Mouse (Mus musculus) limb, embryonic 14.5 days (tissue): ENCODE measurements around the gene Nck1. TPM values are rescaled to one million over a fixed set of nuclear protein-coding genes. Genes with fewer than 3 reads are reported as not detected.

Source experiments
- ATAC-seq: fragments of 200-750 bp; cut with Nextera tagmentation; 2 replicates; pipeline ENCODE4 v1.8.0; 2017; ENCODE audit warnings: low read depth, moderate number of reproducible peaks, moderate TSS enrichment; ENCODE audit not compliant: low FRiP score
- DNase-seq: peaks from one replicate; pipeline ENCODE4 v3.0.0-alpha.2; 2015; ENCODE audit warnings: low spot score
- H3K27ac ChIP-seq: fragments of 300-500 bp; sonication (generic); replicated peaks from 2 replicates; pipeline ENCODE4 v1.5.1; 2014; ENCODE audit warnings: low read depth, mild to moderate bottlenecking, low read length, moderate library complexity, mixed read lengths
- H3K27me3 ChIP-seq: fragments of 300-500 bp; sonication (generic); 2 replicates; pipeline ENCODE4 v1.6.1; 2014; ENCODE audit warnings: low read length, mixed read lengths; ENCODE audit not compliant: control insufficient read depth, insufficient read depth
- H3K36me3 ChIP-seq: fragments of 300-500 bp; sonication (generic); 2 replicates; pipeline ENCODE4 v1.6.1; 2014; ENCODE audit warnings: mild to moderate bottlenecking, low read length, moderate library complexity, mixed read lengths; ENCODE audit not compliant: control insufficient read depth, insufficient read depth
- H3K4me1 ChIP-seq: fragments of 300-500 bp; sonication (generic); 2 replicates; pipeline ENCODE4 v1.6.1; 2014; ENCODE audit warnings: antibody characterized with exemption, low read length, mixed read lengths; ENCODE audit not compliant: control insufficient read depth, insufficient read depth
- H3K4me2 ChIP-seq: fragments of 300-500 bp; sonication (generic); replicated peaks from 2 replicates; pipeline ENCODE4 v1.6.1; 2014; ENCODE audit warnings: low read depth, mild to moderate bottlenecking, low read length, moderate library complexity; ENCODE audit not compliant: severe bottlenecking
- H3K4me3 ChIP-seq: fragments of 300-500 bp; sonication (generic); replicated peaks from 2 replicates; pipeline ENCODE4 v1.5.1; 2014; ENCODE audit warnings: low read length
- H3K9ac ChIP-seq: fragments of 300-500 bp; sonication (generic); 2 replicates; pipeline ENCODE4 v1.6.1; 2014; ENCODE audit warnings: mild to moderate bottlenecking, low read depth, low read length, moderate library complexity; ENCODE audit not compliant: severe bottlenecking
- H3K9me3 ChIP-seq: fragments of 300-500 bp; sonication (generic); 2 replicates; pipeline ENCODE4 v1.6.1; 2016; ENCODE audit warnings: low read length; ENCODE audit not compliant: control insufficient read depth
- POLR2A ChIP-seq: fragments of 200-500 bp; IDR thresholded peaks from 2 replicates; pipeline ENCODE4 v1.8.0; 2012; ENCODE audit warnings: inconsistent platforms, mild to moderate bottlenecking, moderate library complexity, borderline replicate concordance; ENCODE audit not compliant: insufficient read depth, insufficient read length; ENCODE audit errors: extremely low read depth
- whole genome bisulfite sequencing: fragments of 180-500 bp; shearing (Covaris S2); extraction: QIAGEN DNeasy Blood & Tissue Kit; methylation state at CpG from one replicate; pipeline ENCODE4 v1.1.7; 2014; 5-methylcytosine and 5-hydroxymethylcytosine counted together
- polyA plus RNA-seq, 2 experiments: library from polyadenylated mRNA; depleted of rRNA in 1 of 2; stranded (reverse) in 1 of 2; unstranded in 1 of 2; fragments of >200 nt; fragmentation: Nextera tagmentation in 1 of 2; extraction: Ambion mirVana in 1 of 2; gene quantifications; 2 replicates each; pipeline versions ENCODE4 v1.2.1 to v1.2.3; 2012 to 2014

The Nck1 gene
- polyA plus RNA-seq, 2 experiments, result 49.3 to 67.3 TPM

GRCm38 (mm10) chr9:100534686-100535085 is 11.2 kb downstream of the Nck1 start:
- DNase-seq (no peak), ATAC-seq (no peak)
- Histone ChIP-seq H3K9me3 (no peaks in the 10 kb centered on the region), H3K9ac (no peak overlapping the region), H3K27ac (no peak overlapping the region), H3K36me3 (no peaks in the 10 kb centered on the region), H3K4me2 (no peak overlapping the region), H3K4me1 (no peaks in the 10 kb centered on the region; the same call in 1 of the 2 replicates), H3K27me3 (no peaks in the 10 kb centered on the region), H3K4me3 (no peak overlapping the region)
- no peak for TF ChIP-seq POLR2A
- WGBS, result 86% methylated on average over 3 of the region's 3 CpGs

GRCm38 (mm10) chr9:100532847-100533505 is 13.0 kb downstream of the Nck1 start:
- Histone ChIP-seq H3K4me1 (no peaks in the 10 kb centered on the region; the same call in 1 of the 2 replicates), H3K36me3 (no peaks in the 10 kb centered on the region), H3K9me3 (no peaks in the 10 kb centered on the region), H3K27me3 (no peaks in the 10 kb centered on the region), H3K9ac (no peak overlapping the region), H3K4me3 (no peak overlapping the region), H3K27ac (no peak overlapping the region), H3K4me2 (no peak overlapping the region)
- ATAC-seq (no peak), DNase-seq (no peak)
- 79% methylated on average over 3 of the region's 3 CpGs for WGBS
- TF ChIP-seq POLR2A, result no peak

- Histone ChIP-seq H3K27ac (no peak overlapping the region), H3K9ac (no peak overlapping the region), H3K36me3 (no peaks in the 10 kb centered on the region), H3K4me1 (no peaks in the 10 kb centered on the region; the same call in 1 of the 2 replicates), H3K4me2 (no peak overlapping the region), H3K27me3 (no peaks in the 10 kb centered on the region), H3K9me3 (no peaks in the 10 kb centered on the region), H3K4me3 (no peak overlapping the region)
- ATAC-seq (no peak), DNase-seq (no peak)
- 76% methylated on average over 1 of the region's 1 CpGs for WGBS
- no peak for TF ChIP-seq POLR2A
These were observed 14.6 kb downstream of the Nck1 start for GRCm38 (mm10) chr9:100531296-100531695.

- no peak overlapping the region for H3K9ac ChIP-seq
- TF ChIP-seq POLR2A, result no peak
- H3K36me3 ChIP-seq, result no peaks in the 10 kb centered on the region
- DNase-seq, result no peak
- no peaks in the 10 kb centered on the region for H3K27me3 ChIP-seq
- WGBS, result 84% methylated on average over 2 of the region's 2 CpGs
- H3K27ac ChIP-seq, result no peak overlapping the region
- no peaks in the 10 kb centered on the region for H3K9me3 ChIP-seq
- H3K4me3 ChIP-seq, result no peak overlapping the region
- ATAC-seq, result no peak
- H3K4me2 ChIP-seq, result no peak overlapping the region
- H3K4me1 ChIP-seq, result no peaks in the 10 kb centered on the region
These were observed 20.7 kb downstream of the Nck1 start for GRCm38 (mm10) chr9:100525225-100525624.

GRCm38 (mm10) chr9:100522029-100522428 is 23.9 kb downstream of the Nck1 start:
- WGBS, result 79% methylated on average over 2 of the region's 2 CpGs
- ATAC-seq (no peak), DNase-seq (no peak)
- no peak overlapping the region for H3K4me3 ChIP-seq
- H3K4me2 ChIP-seq, result no peak overlapping the region
- no peaks in the 10 kb centered on the region for H3K36me3 ChIP-seq
- H3K27me3 ChIP-seq, result no peaks in the 10 kb centered on the region
- no peak overlapping the region for H3K9ac ChIP-seq
- no peak for TF ChIP-seq POLR2A
- H3K27ac ChIP-seq, result no peak overlapping the region
- H3K4me1 ChIP-seq, result no peaks in the 10 kb centered on the region
- H3K9me3 ChIP-seq, result no peaks in the 10 kb centered on the region
